Mouse (Mus musculus) ovary, adult 18-20 months (tissue): Measurements from ENCODE around the gene Surf6.
"Not testable (repeated sequence)": the region's sequence is repeated elsewhere in the genome, so short reads cannot be mapped to it uniquely, and the experiment has no call there.

Experiments used
- DNase-seq: peaks from one replicate; pipeline ENCODE4 v3.0.0; 2022; ENCODE audit warnings: low spot score, mixed read lengths

Surf6 gene

DNA sequence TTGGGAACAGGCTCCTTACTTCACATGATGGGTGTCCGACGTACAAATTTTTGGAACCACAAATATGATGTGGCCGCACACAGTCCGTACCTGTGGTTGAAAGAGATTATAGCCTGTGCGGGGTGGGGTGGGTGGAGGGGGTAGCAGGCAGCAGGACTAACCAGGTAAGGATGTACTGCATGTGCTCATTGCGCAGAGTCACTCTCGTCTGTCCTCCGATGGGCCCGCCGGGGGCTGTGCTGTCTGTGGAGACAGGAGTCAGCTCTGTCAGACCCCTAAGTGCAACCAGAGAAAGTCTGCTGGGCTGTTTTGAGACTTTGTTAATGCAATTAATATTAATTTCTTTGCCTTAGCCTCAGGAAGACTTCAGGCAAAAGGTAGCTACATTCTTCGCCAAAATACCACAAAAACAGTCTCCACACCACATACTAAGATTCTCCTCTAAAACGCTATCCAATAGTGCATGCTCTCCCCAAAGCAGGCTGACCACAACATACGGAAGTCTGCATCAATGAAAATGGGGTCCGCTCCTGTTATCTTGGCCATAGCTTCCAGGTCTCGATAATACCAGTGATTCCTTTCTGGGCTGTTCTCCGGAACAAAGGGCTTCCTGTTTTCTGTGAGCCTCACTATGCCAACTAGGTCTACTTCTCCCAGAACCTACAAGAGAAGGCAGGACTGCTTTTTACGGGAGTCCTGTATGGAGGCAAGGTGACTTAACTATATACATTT lies 10.9 kb upstream of the Surf6 start:
- DNase-seq: no peak

- no peak for DNase-seq
Measured at GRCm38 (mm10) chr2:26912253-26912770, 9.6 kb upstream of the Surf6 start.

DNA sequence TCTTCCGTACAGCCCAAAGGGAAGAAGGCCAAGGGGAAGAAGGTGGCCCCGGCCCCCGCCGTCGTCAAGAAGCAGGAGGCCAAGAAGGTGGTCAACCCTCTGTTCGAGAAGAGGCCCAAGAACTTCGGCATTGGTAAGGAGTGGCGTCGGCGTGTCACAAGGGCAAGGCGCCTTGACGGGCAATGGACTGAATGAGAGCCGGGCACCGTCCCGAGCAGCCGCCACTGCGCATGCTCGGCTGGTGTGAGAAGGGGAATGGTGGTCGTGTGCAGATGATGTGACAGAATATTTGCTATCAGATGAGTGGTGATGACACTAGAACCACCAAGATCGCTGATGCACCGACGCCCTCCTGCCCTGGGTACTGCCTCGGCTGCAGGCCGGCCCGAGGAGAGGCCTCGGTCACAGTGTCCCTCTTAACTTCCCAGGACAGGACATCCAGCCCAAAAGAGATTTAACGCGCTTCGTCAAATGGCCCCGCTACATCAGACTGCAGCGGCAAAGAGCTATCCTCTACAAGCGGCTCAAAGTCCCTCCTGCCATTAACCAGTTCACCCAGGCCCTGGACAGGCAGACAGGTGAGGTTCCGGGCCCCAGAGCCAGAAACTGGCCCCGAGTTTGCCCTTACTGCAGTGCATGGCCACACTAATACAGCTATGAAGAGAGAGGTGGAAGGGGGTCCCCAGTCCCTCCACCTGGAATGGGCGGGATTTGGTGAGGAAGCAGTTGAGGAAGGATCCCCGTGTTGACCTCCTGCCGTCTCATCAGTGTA lies 8.5 kb upstream of the Surf6 start:
- no peak for DNase-seq

GRCm38 (mm10) chr2:26910124-26910993 lies 7.7 kb upstream of the Surf6 start, which contains the start of the genes Med22 and Rpl7a:
TSS of gene Med22 (minus strand) at chr2:26910677.
TSS of gene Rpl7a (plus strand) at chr2:26910764.
- DNase-seq: peak; percentile 98

GRCm38 (mm10) chr2:26909387-26909784 lies 6.7 kb upstream of the Surf6 start:
- DNase-seq: no peak

DNA sequence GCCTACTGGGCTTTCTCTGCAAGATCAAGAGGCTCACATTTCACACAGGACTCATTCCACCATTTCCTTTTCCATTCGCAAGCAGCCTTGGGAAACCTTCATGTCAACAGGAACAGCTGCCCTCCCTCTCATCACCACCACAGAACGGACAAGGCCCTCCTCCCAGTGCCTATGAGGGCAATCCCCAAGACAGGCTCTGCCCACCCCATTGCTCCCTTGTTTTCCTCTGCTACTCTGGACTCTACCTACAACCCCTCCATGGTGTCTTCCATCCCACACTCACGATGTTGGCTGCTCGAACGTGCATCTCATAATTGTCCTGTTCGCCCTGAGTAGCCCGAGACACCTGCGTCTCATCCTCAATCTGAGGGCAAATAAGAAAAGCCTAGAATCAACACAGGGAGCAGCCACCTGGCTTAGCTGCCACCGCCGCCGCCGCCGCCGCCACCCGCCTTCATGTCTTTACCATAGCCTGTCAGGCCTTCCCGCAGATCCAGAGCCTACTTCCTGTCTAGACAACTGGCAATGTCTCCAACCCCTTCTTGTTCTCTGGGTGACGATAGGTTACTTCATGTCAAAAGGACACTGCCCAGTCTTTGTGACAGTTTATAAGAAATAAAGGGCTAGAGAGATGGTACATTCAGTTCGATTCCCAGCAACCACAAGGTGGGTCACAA lies 6.2 kb upstream of the Surf6 start:
- DNase-seq: no peak

- no peak for DNase-seq
Measured at GRCm38 (mm10) chr2:26907109-26907508, 4.4 kb upstream of the Surf6 start.

DNA sequence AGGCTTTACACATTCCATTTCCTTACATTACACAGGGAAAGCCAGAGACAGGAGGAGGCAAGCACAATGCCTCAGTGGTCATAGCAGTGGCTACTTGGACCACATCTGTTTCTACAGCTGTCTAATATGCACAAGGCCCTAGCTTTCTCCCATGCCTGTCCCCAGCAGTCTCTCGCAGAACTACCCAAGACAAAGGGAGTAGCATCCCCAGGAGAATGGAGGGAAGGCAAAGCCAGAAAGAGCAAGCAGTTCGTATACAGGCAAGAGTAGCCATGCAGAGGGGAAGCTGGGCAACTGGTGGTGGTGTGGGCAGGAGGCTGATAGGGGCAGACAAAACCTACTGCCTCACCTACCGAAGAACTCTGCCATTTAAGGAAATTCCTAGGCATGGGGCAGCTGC lies 3.8 kb upstream of the Surf6 start:
- DNase-seq: no peak

DNA sequence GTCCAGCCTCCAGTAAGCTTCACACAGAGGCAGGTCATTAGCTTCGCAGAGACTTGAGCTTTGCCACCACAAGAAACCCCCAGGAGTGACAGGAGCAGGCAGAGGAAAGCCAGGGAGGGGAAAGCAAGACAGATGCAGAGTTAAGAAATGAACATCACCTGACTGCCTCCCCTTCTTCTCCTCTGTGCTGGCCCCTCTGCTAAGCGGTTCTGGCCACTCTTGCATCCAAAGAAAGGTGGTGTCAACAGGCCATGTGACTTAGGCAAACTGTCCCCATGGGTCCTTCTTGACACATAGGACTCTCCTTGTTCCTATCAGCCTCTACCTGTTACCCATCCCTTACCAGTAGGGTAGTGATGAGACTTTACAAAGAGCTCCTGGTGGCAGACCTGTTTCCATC lies 3.3 kb upstream of the Surf6 start:
- DNase-seq: no peak

DNA sequence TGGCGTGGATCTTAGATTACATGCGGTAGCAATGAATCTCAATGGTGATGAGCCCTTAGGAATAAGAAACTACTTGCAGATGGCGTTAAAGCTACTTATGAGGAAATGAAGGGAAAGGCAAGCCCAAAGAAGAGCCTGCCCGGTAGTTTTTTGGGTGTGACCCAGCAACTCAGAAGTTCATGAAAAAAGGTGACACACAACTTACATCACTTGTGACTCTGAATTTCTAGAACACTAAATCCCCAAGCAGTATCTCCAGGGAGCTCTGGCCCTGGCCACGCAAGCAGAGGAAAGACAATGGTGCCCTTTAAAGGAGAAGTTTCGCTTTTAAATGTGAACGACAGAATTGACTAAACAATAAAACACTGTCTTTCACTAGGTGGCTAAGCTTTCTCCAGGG lies 632 bp upstream of the Surf6 start:
- no peak for DNase-seq

- no peak for DNase-seq
Measured at GRCm38 (mm10) chr2:26901834-26902400, 762 bp downstream of the Surf6 start.

DNA sequence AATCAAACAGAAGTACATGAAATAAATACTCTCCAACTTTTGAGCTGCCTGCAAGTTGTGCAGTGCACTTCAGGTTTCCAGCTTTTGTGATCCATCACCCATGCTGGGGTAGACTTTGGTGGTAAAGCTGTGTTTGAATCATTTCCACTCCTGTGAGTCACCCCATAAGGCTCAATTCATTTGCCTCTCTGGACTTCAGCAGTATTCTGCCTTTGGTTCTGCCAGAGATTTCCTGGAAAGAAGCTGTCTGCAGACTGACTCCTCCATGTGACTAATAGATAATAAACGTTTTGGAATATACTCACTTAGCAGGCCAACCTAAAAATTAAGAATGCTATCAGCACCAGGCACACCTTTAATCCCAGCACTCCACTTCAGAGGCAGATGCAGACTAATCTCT lies 1.9 kb downstream of the Surf6 start:
- DNase-seq: no peak

DNA sequence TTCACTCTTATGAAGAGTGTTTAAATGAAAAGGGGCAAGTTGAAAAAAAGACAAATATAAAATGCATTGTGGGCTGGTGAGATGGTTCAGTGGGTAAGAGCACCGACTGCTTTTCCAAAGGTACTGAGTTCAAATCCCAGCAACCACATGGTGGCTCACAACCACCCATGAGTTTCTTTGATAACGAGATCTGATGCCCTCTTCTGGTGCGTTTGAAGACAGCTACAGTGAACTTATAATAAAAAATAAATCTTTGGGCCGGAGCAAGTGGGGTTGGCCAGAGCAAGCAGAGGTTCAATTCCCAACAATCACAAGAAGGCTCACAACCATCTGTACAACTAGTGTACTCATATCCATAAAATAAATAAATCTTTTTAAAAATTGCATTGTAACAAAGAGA lies 6.8 kb downstream of the Surf6 start:
- no peak for DNase-seq

- not testable (repeated sequence) for DNase-seq
Measured at GRCm38 (mm10) chr2:26886170-26886569, 16.5 kb downstream of the Surf6 start.

GRCm38 (mm10) chr2:26885541-26885940 lies 17.1 kb downstream of the Surf6 start:
- DNase-seq: not testable (repeated sequence)

GRCm38 (mm10) chr2:26878571-26878970 lies 24.1 kb downstream of the Surf6 start:
- DNase-seq: no peak

GRCm38 (mm10) chr2:26870666-26871065 lies 32.0 kb downstream of the Surf6 start:
- no peak for DNase-seq

DNA sequence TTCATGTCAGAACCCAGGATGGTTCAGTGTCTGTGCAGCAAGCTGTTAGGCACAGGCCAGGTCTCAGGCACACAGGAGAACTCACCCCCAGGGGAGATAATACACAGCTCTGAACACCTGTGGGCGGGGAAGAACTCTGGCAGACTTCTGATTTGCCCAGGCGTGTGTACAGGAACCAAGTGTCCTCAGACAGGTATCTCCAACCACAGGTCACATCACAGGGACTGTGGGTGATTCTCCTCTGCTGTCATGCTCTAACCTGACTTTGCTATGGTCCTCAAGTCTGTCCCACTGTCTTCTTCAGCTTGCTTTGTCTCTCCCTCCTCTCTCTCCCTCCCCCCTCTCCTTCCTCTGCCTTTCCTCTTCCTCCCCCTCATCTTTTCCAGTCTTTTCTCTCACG lies 37.8 kb downstream of the Surf6 start, which contains the start of gene Abo:
Gene Abo (minus strand): TSS at position 101 of the 400 bp plus-strand sequence.
- DNase-seq: no peak

- no peak for DNase-seq
Measured at GRCm38 (mm10) chr2:26862856-26863255, 39.8 kb downstream of the Surf6 start.

GRCm38 (mm10) chr2:26847706-26848105 lies 55.0 kb downstream of the Surf6 start:
- no peak for DNase-seq
